Mouse (Mus musculus) gastrocnemius, adult 18-20 months (tissue): ENCODE measurements around the gene Gm17657. TPM values are rescaled to one million over a fixed set of nuclear protein-coding genes. Genes with fewer than 3 reads are reported as not detected.
A peak's percentile ranks its signal among the peaks of the same experiment; 100 is the strongest.
"Not testable (repeated sequence)": the region's sequence is repeated elsewhere in the genome, so short reads cannot be mapped to it uniquely, and the experiment has no call there.

Experiments used
- DNase-seq: peaks from one replicate; pipeline ENCODE4 v3.0.0; 2021; ENCODE audit warnings: low spot score
- total RNA-seq, 2 experiments: library from RNA; stranded (reverse); gene quantifications; 2 replicates each; pipeline ENCODE4 v1.2.3; 2021

Gm17657 gene
- total RNA-seq, 2 experiments from 2014 or later = not detected

DNA sequence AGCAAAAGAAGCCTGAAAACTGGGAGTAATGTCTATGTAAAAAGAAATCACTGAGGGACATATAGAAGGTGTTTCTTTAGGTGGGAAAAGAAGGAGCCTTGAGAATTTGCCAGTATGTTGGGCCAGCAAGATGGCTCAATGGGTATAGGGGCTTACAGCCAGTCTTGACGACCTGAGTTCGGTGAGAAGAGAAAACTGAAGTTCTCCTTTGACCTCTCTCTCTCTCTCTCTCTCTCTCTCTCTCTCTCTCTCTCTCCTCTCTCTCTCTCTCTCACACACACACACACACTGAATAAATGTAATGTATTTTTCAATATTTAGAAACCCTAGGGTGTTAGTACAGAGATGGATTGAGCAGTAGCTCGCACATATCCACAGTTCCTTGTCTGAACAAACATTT, 944 bp downstream of the Gm17657 start:
- DNase-seq = no peak

DNA sequence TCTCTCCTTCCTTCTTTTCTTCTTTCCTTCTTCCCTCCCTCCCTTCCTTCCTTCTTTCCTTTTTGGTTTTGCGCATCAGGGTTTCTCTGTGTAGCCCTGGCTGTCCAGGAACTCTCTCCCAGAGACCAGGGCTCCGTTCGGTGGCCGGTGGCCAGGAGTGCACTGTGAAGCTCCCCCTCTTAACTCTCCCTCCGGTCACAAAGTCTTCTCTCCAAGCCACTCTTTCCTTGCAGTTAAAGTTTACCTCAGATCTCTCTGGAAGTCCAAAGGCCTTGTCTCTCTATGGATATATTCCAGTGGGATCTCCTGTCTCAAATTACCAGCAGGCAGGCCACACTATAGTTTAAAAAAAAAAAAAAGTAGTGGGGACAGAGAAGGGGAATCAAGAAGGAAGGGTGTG, 4.2 kb downstream of the Gm17657 start:
- no peak for DNase-seq

DNA sequence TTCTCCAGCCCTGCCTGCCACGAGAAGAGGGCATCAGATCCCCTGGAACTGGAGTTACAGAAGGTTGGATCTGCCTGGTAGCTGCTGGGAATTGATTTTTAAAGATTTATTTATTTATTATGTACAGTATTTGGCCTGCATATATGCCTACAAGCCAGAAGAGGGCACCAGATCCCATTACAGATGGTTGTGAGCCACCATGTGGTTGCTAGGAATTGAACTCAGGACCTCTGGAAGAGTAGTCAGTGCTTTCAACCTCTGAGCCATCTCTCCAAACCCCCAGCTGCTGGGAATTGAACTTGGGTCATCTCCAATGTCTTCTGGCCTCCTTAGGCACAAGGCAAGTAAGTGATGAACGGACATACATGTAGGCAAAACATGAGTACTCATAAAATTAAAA, 5.4 kb downstream of the Gm17657 start:
- DNase-seq = no peak

DNA sequence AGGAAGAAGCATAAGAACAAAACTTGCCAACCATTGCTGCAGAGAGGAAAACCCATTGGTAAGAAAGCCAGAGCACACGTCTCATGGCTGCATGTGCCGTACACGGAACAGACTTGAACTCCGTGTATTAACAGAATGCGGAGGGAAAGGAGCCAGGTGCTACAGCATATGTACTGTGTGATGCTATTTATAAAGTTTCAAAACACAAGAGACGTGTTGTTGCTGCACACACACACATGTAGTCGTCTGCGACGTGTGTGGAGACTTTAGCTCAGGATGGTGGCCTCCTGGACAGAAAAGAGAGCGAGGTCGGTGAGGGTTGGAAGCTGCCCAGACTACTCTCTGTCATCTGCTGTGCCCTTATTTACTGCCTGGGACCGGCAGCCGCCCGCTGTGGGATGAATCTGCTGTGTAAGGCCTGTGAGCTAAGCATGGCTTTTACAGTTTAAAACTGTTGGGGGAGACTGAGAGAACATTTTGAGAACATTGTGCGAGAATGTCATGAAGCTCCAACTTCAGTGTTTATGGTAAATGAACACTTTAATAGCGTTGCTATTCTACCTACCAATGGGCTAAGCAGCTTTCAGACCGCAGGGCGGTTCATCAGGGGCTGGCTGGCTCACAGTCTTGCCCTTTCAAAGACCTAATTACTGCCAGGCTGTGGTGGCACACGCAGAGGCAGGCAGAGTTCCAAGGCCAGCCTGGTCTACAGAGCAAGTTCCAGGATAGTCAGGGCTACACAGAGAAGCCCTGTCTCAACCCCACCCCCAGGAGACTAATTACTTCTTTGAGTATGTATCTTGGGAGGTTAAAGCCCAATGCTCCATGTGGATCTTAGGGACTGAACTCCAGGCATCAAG, 6.4 kb downstream of the Gm17657 start:
- DNase-seq = no peak

DNA sequence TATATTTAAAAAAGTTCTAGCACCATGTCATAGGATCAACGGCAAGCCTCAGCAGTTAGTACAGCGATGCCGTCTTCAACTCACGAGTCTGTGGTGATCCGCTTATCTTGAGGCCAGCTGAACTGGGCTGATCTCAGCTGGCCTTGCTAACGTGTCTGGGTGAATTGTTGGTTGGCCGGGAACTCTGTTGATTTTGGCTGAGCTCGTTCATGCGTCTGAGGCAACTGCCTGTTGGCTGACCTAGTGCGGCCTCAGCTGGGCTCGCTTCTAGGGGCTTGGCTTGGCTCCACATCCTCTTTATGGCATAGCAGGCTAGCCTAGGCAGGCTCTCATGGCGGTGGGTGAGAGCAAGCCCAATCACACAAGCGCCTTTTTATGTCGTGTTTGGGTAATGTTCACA, 8.0 kb downstream of the Gm17657 start:
- peak; percentile 88 for DNase-seq

DNA sequence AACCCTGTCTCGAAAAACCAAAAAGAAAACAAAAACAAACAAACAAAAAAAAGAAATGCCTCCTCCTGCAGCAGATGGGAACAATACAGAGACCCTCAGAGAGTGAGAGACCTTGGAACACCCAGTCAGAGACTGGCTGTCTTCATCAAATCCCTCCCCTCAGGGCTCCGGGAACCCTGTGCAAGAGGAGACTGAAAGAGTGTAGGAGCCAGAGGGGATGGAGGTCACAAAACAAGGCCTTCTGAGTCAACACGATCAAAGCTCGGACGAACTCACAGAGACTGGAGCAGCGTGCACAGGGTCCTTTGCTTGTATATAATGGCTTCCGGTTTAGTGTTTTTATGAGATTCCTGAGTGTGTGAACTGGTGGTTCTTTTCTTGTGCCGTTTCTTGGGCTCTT, 9.0 kb downstream of the Gm17657 start:
- no peak for DNase-seq

DNA sequence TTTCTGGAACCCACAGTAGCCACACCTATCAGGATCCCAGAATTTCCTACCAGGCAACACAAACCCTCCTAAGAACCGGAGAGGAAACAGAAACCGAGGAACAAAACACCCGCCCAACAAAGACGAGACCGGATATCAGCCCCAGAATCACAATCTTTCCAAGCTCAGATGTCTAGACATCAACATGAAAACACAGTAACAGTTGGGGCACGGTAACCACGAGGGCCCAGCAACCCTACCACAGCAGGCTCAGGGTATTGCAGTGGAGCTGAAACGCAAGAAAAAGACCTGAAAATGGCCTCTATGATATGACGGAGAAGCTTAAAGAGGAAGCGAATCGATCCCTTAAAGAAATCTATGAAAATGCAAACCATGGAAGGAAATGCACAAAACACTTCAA, 15.6 kb downstream of the Gm17657 start:
- no peak for DNase-seq

DNA sequence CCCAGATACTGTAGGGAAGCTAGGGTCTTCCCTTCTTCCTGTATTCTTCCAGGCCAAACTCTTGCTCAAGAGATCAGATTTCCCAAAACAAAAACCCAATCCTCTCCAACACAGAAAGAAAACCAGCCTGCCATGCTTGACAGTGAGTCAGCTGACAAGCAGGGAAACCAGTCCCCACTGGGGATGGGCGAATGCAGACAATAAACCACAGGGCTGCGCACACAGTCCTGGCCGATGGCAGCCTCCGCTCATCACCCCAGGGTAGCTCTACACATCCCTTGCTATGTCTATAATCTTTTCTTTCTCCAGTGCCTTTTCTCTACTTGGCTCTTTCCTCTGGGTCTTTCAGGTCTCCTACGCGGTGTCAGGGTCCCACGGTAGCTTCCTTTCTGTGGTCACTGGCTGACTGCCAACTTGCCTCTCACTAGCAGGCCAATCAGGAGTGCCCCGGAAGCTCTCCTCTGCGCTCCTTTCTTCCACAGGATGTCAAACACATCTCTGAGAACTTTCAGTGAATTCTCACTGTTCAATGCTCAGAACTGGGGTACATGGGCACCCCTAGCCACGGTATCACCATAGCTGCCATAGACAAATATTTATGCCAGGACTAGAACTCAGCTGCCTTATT, 17.6 kb downstream of the Gm17657 start:
- no peak for DNase-seq

DNA sequence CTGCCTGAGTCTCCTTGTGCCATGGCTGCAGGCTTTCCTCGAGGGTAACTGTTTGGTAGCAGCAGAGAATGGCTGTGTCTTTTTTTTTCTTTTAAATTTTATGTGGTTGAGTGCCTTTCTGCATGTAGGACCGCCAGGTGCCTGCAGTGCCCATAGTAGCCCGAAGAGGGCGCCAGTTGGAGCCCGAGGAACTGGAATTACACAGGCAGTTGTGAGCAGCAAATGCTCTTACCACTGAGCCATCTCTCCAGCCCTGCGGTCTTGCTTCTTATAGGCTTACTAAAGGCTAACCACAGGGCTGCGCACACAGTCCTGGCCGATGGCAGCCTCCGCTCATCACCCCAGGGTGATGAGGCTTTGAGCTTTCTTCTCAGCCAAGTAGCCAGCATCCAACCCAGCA, 18.2 kb downstream of the Gm17657 start:
- DNase-seq = no peak

DNA sequence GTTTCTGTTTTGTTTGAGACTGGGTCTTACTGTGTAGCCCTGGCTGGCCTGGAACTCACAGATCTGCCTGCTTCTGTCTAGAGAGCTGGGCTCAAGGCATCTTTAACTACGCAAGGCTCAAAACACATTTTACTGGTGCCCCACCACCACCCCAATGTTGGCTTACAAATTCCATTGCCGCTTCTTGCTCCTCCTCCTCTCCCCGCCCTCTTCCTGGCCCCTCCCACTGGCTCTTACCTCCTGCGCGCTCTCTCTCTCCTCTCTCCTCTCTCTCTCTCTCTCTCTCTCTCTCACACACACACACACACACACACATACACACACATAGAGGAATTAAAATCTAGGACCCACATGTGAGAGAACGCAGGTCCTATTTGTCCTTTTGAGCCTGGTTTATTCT, 18.9 kb downstream of the Gm17657 start:
- DNase-seq = no peak

DNA sequence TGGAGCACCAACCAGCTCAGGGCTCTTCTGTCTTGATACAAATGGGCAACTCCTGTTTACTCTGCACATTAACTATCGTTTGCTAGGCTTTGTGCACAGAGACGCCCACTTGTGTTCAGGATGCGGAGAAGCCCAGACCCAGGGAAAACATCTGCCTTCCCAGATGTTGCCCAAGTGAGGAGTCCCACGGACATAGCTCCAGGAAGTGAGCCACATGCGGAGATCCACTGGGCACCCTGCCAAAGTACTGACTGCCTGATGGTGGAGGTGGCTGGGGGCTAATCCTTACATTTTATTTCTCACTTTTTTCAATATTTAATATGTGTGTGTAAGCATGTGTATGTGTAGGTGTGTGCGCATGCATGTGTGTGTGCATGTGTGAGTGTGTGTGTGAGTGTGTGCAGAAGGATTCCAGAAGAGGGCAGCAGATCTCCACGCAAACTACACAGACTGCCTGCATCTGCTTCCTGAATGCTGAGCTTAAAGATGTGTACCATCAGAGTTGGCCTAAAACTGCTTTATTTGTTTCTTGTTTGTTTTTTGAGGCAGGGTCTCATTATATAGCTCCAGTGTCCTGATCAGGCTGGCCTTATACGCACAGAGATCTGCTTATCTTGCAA, 20.8 kb downstream of the Gm17657 start:
- DNase-seq = no peak

DNA sequence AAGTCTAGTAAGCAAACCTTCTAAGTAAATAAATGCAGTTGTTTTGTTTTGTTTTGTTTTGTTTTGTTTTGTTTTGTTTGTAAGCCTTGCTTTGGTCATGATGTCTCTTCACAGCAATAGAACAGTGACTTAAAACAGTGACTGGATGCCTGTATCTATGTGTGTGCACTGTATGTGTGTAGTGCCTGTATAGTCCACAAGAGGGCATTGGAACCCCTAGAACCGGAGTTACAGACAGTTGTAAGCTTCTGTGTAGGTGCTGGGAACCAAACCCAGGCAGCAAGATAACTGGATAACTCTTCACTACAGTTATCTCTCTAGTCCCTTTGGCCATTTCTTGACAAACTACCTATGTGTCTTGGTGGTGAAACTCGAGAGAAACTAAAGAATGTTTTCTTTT, 23.8 kb downstream of the Gm17657 start:
- no peak for DNase-seq

DNA sequence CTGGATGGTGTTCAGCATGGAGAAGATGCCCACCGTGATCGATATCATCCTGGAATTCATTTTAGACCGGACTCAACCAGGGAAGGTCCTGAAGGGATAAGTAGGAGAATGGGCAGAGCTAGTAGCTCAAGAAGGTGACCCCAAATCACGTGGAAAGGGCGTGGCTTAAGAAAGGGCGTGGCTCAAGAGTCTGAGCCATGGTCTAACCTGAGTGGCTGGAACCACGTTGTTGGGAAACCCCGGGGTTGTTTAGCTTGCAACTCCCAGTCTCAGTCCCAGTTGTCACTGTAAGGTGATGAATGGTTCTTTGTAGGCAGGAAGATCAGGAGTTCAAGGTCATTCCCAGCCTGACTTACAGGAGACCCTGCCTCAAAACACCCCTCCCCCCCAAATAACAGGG, 29.7 kb downstream of the Gm17657 start:
- DNase-seq = no peak

DNA sequence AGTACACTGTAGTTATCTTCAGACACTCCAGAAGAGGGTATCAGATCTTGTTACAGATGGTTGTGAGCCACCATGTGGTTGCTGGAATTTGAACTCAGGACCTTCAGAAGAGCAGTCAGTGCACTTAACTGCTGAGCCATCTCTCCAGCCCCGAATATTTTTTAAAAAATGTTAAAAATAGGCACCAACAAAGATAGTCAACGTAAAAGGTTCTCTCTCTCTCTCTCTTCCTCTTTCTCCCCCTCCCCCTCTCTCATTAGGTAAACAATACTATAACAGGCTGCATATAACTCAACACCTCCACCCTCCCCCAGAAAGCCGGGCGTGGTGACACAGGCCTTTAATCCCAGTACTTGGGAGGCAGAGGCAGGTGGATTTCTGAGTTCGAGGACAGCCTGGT, 30.8 kb downstream of the Gm17657 start:
- DNase-seq = not testable (repeated sequence)

DNA sequence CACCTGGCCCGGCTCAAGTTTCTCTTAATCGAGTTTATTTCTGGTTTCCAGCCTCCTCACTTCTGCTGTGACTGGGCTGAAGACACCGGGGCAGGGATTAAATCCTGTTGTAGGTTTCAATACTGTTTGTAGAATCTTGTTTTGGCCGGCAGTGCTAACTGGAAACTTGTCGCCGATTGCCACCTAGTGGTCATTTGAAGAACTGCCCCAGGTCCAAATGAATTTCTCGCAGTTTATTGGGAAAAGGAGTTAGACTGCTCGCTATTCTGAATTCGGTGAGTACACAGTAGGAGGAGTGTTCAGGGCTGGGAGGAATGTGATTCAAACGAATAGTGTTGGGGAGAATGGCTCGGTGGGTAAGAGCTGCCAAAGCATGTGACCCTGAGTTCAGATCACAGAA, 35.0 kb downstream of the Gm17657 start:
- DNase-seq = peak; percentile 83

DNA sequence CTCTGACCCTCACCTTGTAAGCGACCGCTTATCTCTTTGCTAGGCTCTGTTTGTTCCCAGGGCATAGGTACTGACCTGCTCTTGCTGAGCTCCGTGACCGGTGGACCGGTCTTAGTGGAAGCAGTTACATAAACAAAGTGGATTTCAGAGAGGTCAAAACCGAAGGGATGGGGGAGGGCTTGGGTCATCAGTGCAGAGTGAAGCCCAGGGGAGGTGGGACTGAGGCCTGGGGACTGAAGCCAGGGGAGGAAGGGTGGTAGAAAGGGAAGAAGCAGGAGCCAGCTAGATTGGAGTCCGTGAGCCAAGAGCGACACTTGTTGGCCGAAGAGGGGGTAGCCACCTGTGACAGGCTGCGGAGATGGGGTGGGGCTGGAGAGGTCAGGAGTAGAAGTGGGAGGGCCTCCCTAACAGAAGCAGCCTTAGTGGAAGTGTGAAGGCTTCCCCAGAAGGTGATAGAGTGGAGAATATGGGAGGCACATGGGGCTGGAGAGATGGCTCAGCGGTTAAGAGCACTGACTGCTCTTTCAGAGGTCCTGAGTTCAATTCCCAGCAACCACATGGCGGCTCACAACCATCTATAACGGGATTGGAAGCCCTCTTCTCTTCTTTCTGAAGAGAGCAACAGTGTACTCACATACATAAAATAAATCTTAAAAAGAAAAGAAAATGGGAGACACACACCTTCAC, 36.3 kb downstream of the Gm17657 start:
- DNase-seq = peak; percentile 55

DNA sequence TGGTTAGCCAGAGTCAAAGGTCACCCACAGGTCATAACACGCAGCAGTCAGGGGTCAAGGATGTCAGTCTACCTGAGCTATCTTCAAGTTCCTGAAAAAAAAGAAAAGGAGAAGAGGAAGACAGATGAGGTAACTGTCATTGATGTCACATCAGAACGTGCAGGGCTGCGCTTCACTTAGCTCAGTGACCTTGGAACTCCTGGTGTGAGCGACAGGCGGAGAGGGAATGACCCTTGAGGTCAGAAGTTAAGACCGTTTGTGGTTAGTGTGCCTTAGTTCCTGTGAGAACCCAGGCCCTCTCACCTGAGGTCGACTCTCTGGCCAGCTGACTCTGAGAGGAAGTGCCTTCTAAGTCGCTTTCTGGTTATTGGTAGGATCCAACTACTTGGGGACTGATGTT, 38.7 kb downstream of the Gm17657 start:
- DNase-seq = no peak

DNA sequence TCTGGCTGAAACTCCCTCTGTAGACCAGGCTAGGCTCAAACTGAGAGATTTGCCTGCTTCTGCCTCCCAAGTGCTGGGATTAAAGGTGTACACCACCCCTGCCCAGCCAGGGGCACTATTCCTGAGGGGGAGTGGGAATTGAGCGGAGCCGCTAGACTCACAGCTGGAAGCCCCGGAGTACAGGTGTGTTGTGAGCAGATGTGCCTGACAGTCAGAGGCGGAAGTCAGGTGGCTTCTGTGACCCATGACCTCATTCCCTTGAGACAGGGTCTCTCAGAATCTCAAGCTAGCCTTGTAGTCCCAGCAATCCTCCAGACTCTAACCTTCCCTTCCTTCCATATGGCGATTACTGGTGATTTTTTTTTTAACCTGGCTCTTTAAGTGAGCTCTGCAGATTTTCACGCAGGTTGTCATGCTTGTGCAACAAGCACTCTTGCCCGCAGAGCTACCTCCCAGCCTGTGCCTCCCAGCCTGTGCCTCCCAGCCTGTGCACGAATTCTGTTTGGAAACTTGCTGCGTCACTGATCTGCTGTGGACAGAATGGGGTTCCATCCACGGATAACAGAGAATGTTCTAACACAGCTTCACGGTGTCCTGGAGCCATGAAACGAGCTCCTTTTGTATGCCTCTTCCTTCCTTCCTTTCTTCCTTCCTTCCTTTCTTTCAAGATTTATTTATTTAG, 40.4 kb downstream of the Gm17657 start:
- no peak for DNase-seq

DNA sequence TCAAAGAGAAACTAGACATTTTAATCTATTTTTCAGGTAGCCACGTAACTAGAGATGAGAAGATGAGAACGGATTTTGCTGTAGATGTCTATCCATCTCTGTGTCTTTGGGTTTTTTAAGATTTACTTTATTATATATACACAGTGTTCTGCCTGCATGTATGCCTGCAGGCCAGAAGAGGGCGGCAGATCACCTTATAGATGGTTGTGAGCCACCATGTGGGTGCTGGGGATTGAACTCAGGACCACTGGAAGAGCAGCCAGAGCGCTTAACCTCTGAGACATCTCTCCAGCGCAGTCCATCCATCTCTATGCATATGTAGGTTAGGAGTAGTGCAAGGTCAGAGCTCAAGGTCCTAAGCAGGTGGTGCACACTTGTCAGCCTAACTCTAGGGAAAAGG, 45.7 kb downstream of the Gm17657 start:
- no peak for DNase-seq

DNA sequence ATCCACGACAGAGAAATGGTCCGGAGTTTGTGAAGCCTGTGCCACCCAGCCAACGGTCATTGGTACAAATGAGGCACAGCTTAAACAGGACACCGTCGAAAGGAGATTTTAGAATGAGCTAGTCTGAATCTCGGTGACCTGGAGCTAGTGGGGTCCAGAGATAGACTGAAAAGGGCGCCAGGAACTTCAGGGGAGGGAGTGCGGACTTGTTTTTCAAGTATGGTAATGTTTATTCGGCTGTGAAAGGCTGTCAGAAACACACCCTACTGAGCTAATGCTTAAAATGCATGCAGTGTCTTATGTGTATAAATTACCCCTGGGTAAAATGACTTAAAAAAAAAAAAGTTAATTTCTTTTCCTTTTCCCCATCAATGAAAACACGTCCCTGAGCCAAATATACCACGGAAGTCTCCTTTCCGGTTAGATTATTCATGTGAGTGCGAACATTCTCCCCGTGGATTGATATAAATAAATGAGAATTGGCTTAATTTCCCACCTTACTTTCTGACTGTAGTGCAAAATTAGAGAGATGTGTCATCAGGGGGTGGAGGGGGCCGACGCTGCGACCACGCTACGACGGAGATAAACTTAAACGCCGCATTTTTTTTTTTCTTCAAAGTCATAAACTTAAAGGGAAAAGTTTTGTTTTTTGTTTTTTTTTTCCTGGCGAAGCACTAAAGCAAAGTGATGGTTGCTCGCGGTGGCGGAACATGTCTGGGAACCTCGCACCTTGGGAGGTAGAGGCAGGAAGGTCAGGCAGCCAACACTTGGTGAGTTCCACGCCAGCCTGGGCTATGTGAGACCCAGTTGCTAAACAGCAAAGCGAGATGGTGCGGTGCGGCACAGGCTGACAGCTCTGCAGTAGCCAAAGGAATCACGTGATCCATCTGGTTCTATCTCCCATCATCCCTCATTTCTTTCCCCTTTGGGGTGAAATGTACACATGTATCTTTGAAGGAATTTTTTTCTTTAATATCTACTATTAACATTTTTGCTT, 46.5 kb downstream of the Gm17657 start:
- DNase-seq = no peak
